Mouse (Mus musculus) MEL (cell line): ENCODE data around the gene Tprn. TPM values are rescaled to one million over a fixed set of nuclear protein-coding genes. Genes with fewer than 3 reads are reported as not detected.

Experiments used
- DNase-seq: peaks from one replicate; pipeline ENCODE4 v3.0.0; 2011; ENCODE audit warnings: low read depth, low spot score
- H3K27ac ChIP-seq: 2 replicates; pipeline ENCODE4 v1.5.1; 2012; ENCODE audit warnings: low read depth, mild to moderate bottlenecking, control low read depth, low read length, moderate library complexity; ENCODE audit not compliant: control insufficient read depth
- H3K27me3 ChIP-seq, 2 experiments: fragments of 150-350 bp in 1 of 2; sonication (generic) in 1 of 2; 2 replicates each; pipeline ENCODE4 v1.6.1; 2012; ENCODE audit warnings: low read length in 2 of 2, mild to moderate bottlenecking in 2 of 2, improper control_type of control experiment in 1 of 2, moderate library complexity in 1 of 2; ENCODE audit not compliant: insufficient read depth in 2 of 2, control insufficient read depth in 1 of 2
- H3K36me3 ChIP-seq, 2 experiments: 2 replicates each; pipeline ENCODE4 v1.6.1; 2012 to 2014; ENCODE audit warnings: low read length in 2 of 2, improper control_type of control experiment in 1 of 2, inconsistent platforms in 1 of 2, mild to moderate bottlenecking in 1 of 2; ENCODE audit not compliant: insufficient read depth in 2 of 2, control insufficient read depth in 1 of 2
- H3K4me1 ChIP-seq, 2 experiments: fragments of 150-350 bp in 1 of 2; sonication (generic) in 1 of 2; 2 replicates each; pipeline ENCODE4 v1.6.1; 2012; ENCODE audit warnings: low read length in 2 of 2, improper control_type of control experiment in 1 of 2, mild to moderate bottlenecking in 1 of 2; ENCODE audit not compliant: insufficient read depth in 2 of 2, control insufficient read depth in 1 of 2
- H3K4me3 ChIP-seq, 2 experiments: fragments of 150-350 bp in 1 of 2; sonication (generic) in 1 of 2; 2 replicates each; pipeline ENCODE4 v1.5.1; 2012; ENCODE audit warnings: low read depth in 2 of 2, low read length in 2 of 2, mild to moderate bottlenecking in 2 of 2, moderate library complexity in 2 of 2, control low read depth in 1 of 2, improper control_type of control experiment in 1 of 2; ENCODE audit not compliant: control insufficient read depth in 1 of 2, insufficient read depth in 1 of 2
- H3K79me2 ChIP-seq: 2 replicates; pipeline ENCODE4 v1.6.1; 2012; ENCODE audit warnings: mild to moderate bottlenecking, low read length, moderate library complexity; ENCODE audit not compliant: control insufficient read depth, poor library complexity, insufficient read depth
- H3K9ac ChIP-seq: 2 replicates; pipeline ENCODE4 v1.6.1; 2012; ENCODE audit warnings: low read depth, mild to moderate bottlenecking, control low read depth, low read length, moderate library complexity; ENCODE audit not compliant: control insufficient read depth, poor library complexity, severe bottlenecking
- H3K9me3 ChIP-seq: fragments of 150-350 bp; sonication (generic); replicated peaks from 2 replicates; pipeline ENCODE4 v1.6.1; 2012; ENCODE audit warnings: mild to moderate bottlenecking, low read length, improper control_type of control experiment, moderate library complexity; ENCODE audit not compliant: insufficient read depth
- CHD1 ChIP-seq: IDR thresholded peaks from 2 replicates; pipeline ENCODE4 v1.6.1; 2012; ENCODE audit warnings: low read depth, mild to moderate bottlenecking, inconsistent platforms, low read length, improper control_type of control experiment
- EP300 ChIP-seq, 2 experiments: IDR thresholded peaks; 2 replicates each; pipeline ENCODE4 v1.6.1; 2011; ENCODE audit warnings: improper control_type of control experiment in 2 of 2, low read length in 2 of 2, low read depth in 1 of 2, mild to moderate bottlenecking in 1 of 2
- GABPA ChIP-seq: IDR thresholded peaks from 2 replicates; pipeline ENCODE4 v1.6.1; 2012; ENCODE audit warnings: low read depth, mild to moderate bottlenecking, inconsistent platforms, low read length, improper control_type of control experiment, moderate library complexity
- GATA1 ChIP-seq: IDR thresholded peaks from 2 replicates; pipeline ENCODE4 v1.6.1; 2011; ENCODE audit warnings: low read depth, low read length, improper control_type of control experiment
- JUND ChIP-seq: IDR thresholded peaks from 2 replicates; pipeline ENCODE4 v1.6.1; 2011; ENCODE audit warnings: low read depth, mild to moderate bottlenecking, improper control_type of control experiment, low read length
- KAT2A ChIP-seq: conservative IDR thresholded peaks from 2 replicates; pipeline ENCODE4 v1.6.1; 2012; ENCODE audit warnings: low read depth, low read length, improper control_type of control experiment, inconsistent platforms
- MAFK ChIP-seq: IDR thresholded peaks from 2 replicates; pipeline ENCODE4 v1.6.1; 2011; ENCODE audit warnings: low read depth, mild to moderate bottlenecking, low read length, improper control_type of control experiment, borderline replicate concordance
- MAX ChIP-seq: IDR thresholded peaks from 2 replicates; pipeline ENCODE4 v1.6.1; 2011; ENCODE audit warnings: low read length, improper control_type of control experiment
- MAZ ChIP-seq: IDR thresholded peaks from 2 replicates; pipeline ENCODE4 v1.6.1; 2012; ENCODE audit warnings: low read depth, mild to moderate bottlenecking, inconsistent platforms, low read length, improper control_type of control experiment
- MEF2A ChIP-seq: IDR thresholded peaks from 2 replicates; pipeline ENCODE4 v1.6.1; 2014; ENCODE audit warnings: low read depth, mild to moderate bottlenecking, inconsistent platforms, low read length, improper control_type of control experiment; ENCODE audit not compliant: poor library complexity, insufficient replicate concordance, severe bottlenecking; ENCODE audit errors: extremely low read depth
- MXI1 ChIP-seq: IDR thresholded peaks from 2 replicates; pipeline ENCODE4 v1.6.1; 2011; ENCODE audit warnings: mild to moderate bottlenecking, low read depth, low read length, improper control_type of control experiment
- MYC ChIP-seq: IDR thresholded peaks from 2 replicates; pipeline ENCODE4 v1.6.1; 2011; ENCODE audit warnings: low read depth, mild to moderate bottlenecking, low read length, improper control_type of control experiment, moderate library complexity
- NELFE ChIP-seq: IDR thresholded peaks from 2 replicates; pipeline ENCODE4 v1.6.1; 2011; ENCODE audit warnings: low read depth, low read length, improper control_type of control experiment
- POLR2AphosphoS5 ChIP-seq: IDR thresholded peaks from 2 replicates; pipeline ENCODE4 v1.6.1; 2012; ENCODE audit warnings: low read depth, borderline replicate concordance, mild to moderate bottlenecking, inconsistent platforms, low read length, moderate library complexity, mixed read lengths
- RCOR1 ChIP-seq: IDR thresholded peaks from 2 replicates; pipeline ENCODE4 v1.6.1; 2012; ENCODE audit warnings: low read depth, mild to moderate bottlenecking, inconsistent platforms, low read length, improper control_type of control experiment
- SIN3A ChIP-seq: IDR thresholded peaks from 2 replicates; pipeline ENCODE4 v1.6.1; 2012; ENCODE audit warnings: low read length, improper control_type of control experiment, inconsistent platforms
- TBP ChIP-seq: IDR thresholded peaks from 2 replicates; pipeline ENCODE4 v1.8.0; 2011; ENCODE audit warnings: low read depth, low read length, improper control_type of control experiment
- USF1 ChIP-seq: IDR thresholded peaks from 2 replicates; pipeline ENCODE4 v1.6.1; 2014; ENCODE audit warnings: low read depth, mild to moderate bottlenecking, inconsistent platforms, low read length, improper control_type of control experiment, moderate library complexity
- ZC3H11A ChIP-seq: IDR thresholded peaks from 2 replicates; pipeline ENCODE4 v1.6.1; 2012; ENCODE audit warnings: low read depth, mild to moderate bottlenecking, inconsistent platforms, low read length, improper control_type of control experiment
- ZKSCAN1 ChIP-seq: IDR thresholded peaks from 2 replicates; pipeline ENCODE4 v1.6.1; 2012; ENCODE audit warnings: low read depth, mild to moderate bottlenecking, inconsistent platforms, low read length, improper control_type of control experiment, moderate library complexity
- ZMIZ1 ChIP-seq: IDR thresholded peaks from 2 replicates; pipeline ENCODE4 v1.6.1; 2012; ENCODE audit warnings: low read depth, mild to moderate bottlenecking, inconsistent platforms, low read length, improper control_type of control experiment, moderate library complexity
- ZNF384 ChIP-seq: IDR thresholded peaks from 2 replicates; pipeline ENCODE4 v1.6.1; 2012; ENCODE audit warnings: low read depth, mild to moderate bottlenecking, inconsistent platforms, low read length, improper control_type of control experiment
- polyA plus RNA-seq, 2 experiments: library from polyadenylated mRNA; stranded (reverse) in 1 of 2; unstranded in 1 of 2; fragments of >175 nt in 1 of 2; fragments of >200 nt in 1 of 2; gene quantifications; 2 replicates each; pipeline versions ENCODE4 v1.2.1 to v1.2.4; 2012; ENCODE audit warnings: low replicate concordance in 2 of 2, low read depth in 1 of 2; ENCODE audit not compliant: insufficient read length in 2 of 2, insufficient read depth in 1 of 2, missing spikeins in 1 of 2
- total RNA-seq: library from RNA; depleted of rRNA; stranded (reverse); fragments of 300-350 nt; gene quantifications from 2 replicates; pipeline ENCODE4 v1.2.3, GENCODE M21; 2012

Tprn gene
- total and polyA plus RNA-seq, 3 experiments: 32.9 to 50.8 TPM; not detected in 1

GRCm38 (mm10) chr2:25304657-25305541 lies 42.5 kb downstream of the Tprn start:
- TF ChIP-seq CHD1 (no peak), ZC3H11A (no peak), SIN3A (no peak), JUND (no peak), NELFE (no peak), GABPA (no peak)
- H3K9me3 ChIP-seq: no peaks in the 10 kb centered on the region
- DNase-seq: no peak
- H3K27me3 ChIP-seq: peaks cover 0 to 2% of the 10 kb centered on the region in 2 experiments; a peak in 1 of 4 replicates
- H3K4me1 ChIP-seq: peaks cover 0 to 8% of the 10 kb centered on the region in 2 experiments; a peak in 2 of 4 replicates
- no peak overlapping the region for H3K27ac ChIP-seq
- no peak overlapping the region for H3K4me3 ChIP-seq
- no peak overlapping the region for H3K9ac ChIP-seq
- H3K36me3 ChIP-seq: peaks cover 0 to 3% of the 10 kb centered on the region in 2 experiments; a peak in 1 of 4 replicates
- H3K79me2 ChIP-seq: no peaks in the 10 kb centered on the region

GRCm38 (mm10) chr2:25305587-25306359 lies 43.4 kb downstream of the Tprn start:
- Histone ChIP-seq H3K9ac (no peak overlapping the region), H3K79me2 (no peaks in the 10 kb centered on the region), H3K27me3 (peaks cover 0 to 2% of the 10 kb centered on the region in 2 experiments; a peak in 1 of 4 replicates), H3K4me3 (no peak overlapping the region), H3K27ac (no peak overlapping the region), H3K9me3 (no peaks in the 10 kb centered on the region), H3K4me1 (peaks cover 0 to 8% of the 10 kb centered on the region in 2 experiments; a peak in 2 of 4 replicates), H3K36me3 (peaks cover 0 to 3% of the 10 kb centered on the region in 2 experiments; a peak in 1 of 4 replicates)
- no peak for DNase-seq
- TF ChIP-seq ZKSCAN1 (no peak), SIN3A (no peak), POLR2AphosphoS5 (no peak), TBP (no peak), ZNF384 (no peak), ZMIZ1 (no peak), MYC (no peak), RCOR1 (no peak), MAX (no peak), ZC3H11A (no peak), KAT2A (no peak), MAFK (no peak), GATA1 (no peak), USF1 (no peak), EP300 (IDR thresholded peaks at IDR 0.05; ENCODE audit: low read depth in 1 of 2, low read length in 2 of 2) (no peak), CHD1 (no peak), NELFE (no peak), MAZ (no peak), MEF2A (no peak), MXI1 (no peak)
